Mouse (Mus musculus) stomach, postnatal 0 days (tissue): ENCODE measurements at regions not wholly inside any gene's neighbourhood (a gene's known extent, or its start where the extent isn't known, plus 50 kb on each side); places are given as distances from the start of the nearest gene placed in this dataset.

Experiments used
- CTCF ChIP-seq: IDR thresholded peaks from 2 replicates; pipeline ENCODE4 v1.5.1; 2016; ENCODE audit warnings: antibody characterized with exemption, low read depth, mild to moderate bottlenecking, moderate library complexity
- EP300 ChIP-seq: optimal IDR thresholded peaks from 2 replicates; pipeline ENCODE3; 2016; ENCODE audit warnings: antibody characterized with exemption

DNA sequence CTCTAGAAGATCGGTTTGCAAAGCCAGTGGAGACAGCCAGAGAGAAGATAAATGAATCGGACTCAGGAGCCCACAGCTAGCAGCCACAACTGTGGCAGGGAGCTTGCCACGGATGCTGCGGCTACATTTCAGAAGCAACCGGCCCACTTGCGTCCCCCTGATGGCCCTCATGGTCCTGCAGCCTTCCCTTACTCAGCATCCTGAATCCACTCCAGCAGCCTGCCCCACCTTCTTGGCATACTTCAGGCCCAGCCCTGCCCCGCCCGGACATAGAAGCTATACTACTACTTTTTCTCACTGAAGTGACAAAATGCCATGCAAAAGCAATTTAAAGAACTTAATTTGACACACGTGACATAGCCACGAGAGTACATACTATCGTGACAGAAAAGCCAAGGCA, 335.4 kb upstream of the Trib2 start:
- TF ChIP-seq CTCF: no peak
- no peak for TF ChIP-seq EP300
